Mouse (Mus musculus): ENCODE measurements around the gene Myo1g. TPM values are rescaled to one million over a fixed set of nuclear protein-coding genes. Genes with fewer than 3 reads are reported as not detected.

Gene Myo1g
- polyA plus RNA-seq, 1 experiment = 0.96 TPM

DNA sequence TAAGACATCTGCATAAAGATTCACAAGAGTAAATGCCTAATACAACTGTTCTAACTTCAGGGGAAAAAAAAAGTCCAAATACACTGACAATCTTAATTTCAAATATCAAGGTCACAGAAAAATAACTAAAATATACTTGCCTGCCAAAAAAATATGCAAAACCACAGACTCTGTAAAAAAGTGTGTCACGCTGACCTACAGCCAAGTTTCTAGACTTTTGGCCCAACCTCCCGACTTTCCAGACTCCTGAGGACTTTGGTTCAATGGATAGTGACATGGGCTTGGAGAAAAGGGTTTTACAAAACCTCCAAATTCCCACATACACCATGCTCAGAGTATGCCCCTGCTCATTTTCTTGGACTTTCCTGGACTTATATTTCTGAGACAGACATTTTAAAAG is 52.2 kb downstream of the Myo1g start:
- no peak for DNase-seq (ENCODE audit: extremely low spot score in 1 of 2, low spot score in 1 of 2)

DNA sequence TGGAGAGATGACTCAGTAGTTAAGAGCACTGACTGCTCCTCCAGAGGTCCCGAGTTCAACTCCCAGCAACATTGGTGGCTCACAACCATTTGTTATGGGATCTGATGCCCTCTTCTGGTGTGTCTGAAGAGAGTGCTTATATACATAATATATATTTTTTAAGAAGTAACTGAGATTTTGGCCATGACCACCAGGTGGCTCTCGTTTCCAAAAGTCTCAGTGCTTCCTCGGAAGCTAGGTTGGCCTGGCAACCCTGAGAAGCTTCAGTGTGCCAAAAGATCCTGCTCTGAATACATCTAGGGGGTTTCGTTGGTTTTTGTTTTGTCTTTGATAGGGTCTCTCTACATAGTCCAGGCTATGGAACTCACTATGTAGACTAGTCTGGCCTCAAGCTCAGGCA is 55.6 kb downstream of the Myo1g start:
- peak; percentile 25 to 81 for DNase-seq (ENCODE audit: extremely low spot score in 1 of 2, low spot score in 1 of 2)

DNA sequence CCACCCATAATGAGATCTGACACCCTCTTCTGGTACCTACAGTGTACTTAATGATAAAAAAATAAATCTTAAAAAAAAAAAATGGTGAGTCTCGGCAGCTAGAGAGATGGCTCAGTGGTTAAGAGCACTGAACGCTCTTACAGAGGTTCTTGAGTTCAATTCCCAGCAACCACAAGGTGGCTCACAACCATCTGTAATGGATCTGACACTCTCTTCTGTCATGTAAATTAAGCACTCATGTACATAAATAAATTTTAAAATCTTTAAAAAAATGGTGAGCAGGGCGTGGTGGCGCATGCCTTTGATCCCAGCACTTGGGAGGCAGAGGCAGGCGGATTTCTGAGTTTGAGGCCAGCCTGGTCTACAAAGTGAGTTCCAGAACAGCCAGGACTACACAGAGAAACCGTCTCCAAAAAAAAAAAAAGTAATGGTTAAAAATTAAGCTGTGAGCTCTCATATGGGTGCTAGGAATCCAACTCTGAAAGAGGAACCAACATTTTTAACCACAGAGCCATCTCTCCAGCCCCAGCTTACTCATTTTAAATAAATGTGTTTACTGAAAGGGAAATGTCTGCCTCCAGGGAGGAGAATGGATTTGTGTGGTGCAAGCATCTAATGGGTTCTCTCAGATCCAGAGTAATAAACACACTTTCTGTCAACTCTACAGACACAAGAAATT is 57.5 kb downstream of the Myo1g start:
- no peak for DNase-seq (ENCODE audit: extremely low spot score in 1 of 2, low spot score in 1 of 2)

Other genes with a start within 250 kb of the Myo1g start
- 126 and 128 TPM in 2 replicates for gene Tmed4, start 246.1 kb downstream of the Myo1g start, polyA plus RNA-seq (2012; rRNA removed)
- gene Ogdh, start 229.3 kb downstream of the Myo1g start, polyA plus RNA-seq (2012; rRNA removed) = 145 and 146 TPM in 2 replicates
- gene Zmiz2, start 131.9 kb downstream of the Myo1g start, polyA plus RNA-seq (2012; rRNA removed) = 119 and 134 TPM in 2 replicates
- gene Ppia, start 105.5 kb downstream of the Myo1g start, polyA plus RNA-seq (2012; rRNA removed) = 2,434 and 2,505 TPM in 2 replicates
- 75.0 and 80.7 TPM in 2 replicates for gene H2afv, start 76.5 kb downstream of the Myo1g start, polyA plus RNA-seq (2012; rRNA removed)
- gene Purb, start 45.0 kb downstream of the Myo1g start, polyA plus RNA-seq (2012; rRNA removed) = 102 and 103 TPM in 2 replicates
- gene Ccm2, start 25.9 kb upstream of the Myo1g start, polyA plus RNA-seq (2012; rRNA removed) = 83.1 and 88.2 TPM in 2 replicates
- gene Nacad, start 85.1 kb upstream of the Myo1g start, polyA plus RNA-seq (2012; rRNA removed) = 52.2 and 64.5 TPM in 2 replicates
- 59.8 and 64.9 TPM in 2 replicates for gene Tbrg4, start 105.1 kb upstream of the Myo1g start, polyA plus RNA-seq (2012; rRNA removed)
- not detected in 2 replicates for gene Wap, start 117.7 kb upstream of the Myo1g start, polyA plus RNA-seq (2012; rRNA removed)
- 18.5 and 30.4 TPM in 2 replicates for gene Ramp3, start 137.6 kb upstream of the Myo1g start, polyA plus RNA-seq (2012; rRNA removed)

Data from frontal cortex, adult 2 months (tissue).